Mouse (Mus musculus): ENCODE data around the gene Oprm1.
"Not testable (repeated sequence)": the region's sequence is repeated elsewhere in the genome, so short reads cannot be mapped to it uniquely, and the experiment has no call there.

Gene Oprm1

DNA sequence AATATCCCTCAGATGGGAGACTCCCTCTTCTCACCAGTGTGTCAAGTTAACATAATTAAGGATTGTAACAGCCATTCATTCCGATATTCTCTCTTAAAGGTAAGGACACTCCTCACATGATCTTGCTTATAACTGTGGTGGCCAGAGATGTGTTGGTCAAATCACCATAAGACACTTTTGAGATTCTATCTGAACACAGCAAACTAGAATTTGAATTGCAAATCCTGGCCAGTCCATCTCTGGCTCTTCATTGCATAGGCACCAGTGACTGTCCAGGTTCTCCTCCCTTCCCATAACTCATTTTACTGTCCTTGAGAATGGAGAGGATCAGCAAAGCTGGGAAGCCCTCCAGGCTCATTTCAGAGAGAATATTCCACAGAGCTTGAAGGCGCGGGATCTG, at the start of gene Oprm1:
Oprm1 (plus strand) TSS at position 301 of the 400 bp plus-strand sequence.
- no peak for DNase-seq

DNA sequence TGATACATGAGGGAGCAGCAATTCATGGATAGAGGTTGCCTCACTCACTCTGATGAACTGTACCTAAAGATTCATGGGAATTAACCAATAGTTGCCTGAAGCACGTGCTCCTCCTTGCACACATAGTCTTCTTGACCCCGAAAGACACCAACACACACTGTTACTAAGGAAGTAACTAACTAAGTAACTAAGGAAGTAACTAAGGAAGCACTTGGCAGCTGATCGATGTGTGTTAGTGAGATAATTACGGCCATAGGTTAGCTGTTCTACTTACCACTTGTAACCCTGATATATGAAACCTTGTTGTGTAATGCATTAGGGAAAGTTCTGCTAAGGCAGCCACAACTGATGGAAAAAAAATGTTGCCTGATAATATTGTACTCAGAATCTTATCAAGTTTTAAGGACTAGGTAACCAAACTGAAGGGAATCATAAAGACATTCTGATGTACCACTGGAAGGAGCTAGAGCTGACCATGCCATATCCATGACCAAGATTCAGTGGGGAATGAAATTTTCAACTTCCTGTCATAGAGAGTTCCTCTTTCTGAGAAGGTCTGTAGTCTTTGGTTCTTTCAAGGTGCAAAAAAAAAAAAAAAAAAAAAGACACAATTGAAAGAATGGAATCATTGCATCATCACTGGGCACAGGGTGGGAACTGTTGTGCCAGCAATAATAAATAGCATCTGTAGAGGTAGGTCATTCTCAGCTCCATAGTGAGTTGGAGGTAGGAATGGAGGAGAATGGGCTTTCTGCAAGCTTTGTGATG, 40.9 kb upstream of the Oprm1 start:
- no peak for DNase-seq

DNA sequence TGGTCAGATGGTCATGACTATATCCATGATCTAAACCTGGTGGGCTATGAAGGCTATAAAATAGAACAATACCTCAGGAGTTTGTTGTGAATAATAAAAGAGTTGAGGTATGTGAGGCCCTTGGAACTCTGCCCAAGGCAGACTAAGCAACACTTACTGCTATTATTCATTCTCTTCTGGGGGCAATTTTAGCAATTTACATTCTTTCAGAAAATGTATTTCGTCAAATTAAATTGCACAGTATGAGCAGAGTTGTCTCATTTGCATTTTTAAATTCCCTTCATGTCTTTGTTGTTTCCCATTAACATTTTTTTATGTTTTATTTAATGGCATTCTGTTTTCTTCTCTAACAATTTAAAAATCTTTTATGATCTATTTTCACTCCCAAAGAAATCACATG, 34.5 kb upstream of the Oprm1 start:
- no peak for DNase-seq

DNA sequence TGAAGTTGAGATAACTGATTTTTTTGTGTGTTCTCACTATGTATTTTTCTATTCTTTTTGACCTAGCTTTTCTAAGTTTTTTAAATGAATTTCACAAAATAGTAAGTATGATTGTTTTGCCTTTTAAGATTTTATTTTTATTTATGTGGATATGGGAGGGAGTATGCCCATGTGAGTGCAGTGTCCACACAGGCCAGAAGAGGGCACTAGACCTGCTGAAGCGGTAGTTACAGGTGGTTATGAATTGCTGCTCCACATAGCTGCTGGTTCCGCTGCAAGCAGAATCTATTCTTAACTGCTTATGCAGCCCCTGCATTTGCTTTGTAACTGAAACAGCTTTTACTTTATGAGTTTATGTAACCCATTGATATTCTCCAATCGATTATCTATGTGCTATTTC, 29.8 kb upstream of the Oprm1 start:
- peak; percentile 11 for DNase-seq

DNA sequence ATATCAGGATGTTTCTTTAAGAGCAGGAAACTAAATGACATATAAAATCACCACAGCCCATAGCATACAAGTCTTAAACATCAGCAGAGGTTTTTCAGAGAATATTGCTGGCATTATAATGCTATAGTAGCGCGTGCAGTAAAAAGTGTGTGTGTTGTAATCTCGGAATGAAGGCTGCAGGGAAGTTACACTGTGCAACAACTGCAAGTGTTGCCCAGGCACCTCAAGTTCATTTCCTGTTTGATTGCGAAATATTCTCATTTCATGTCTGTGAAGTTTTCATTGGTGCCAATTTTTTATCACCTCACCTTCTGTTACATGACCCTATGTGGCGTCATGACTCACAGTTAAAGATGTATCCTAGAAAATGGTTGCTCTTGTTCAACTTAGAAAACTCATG, 4.9 kb upstream of the Oprm1 start:
- no peak for DNase-seq

DNA sequence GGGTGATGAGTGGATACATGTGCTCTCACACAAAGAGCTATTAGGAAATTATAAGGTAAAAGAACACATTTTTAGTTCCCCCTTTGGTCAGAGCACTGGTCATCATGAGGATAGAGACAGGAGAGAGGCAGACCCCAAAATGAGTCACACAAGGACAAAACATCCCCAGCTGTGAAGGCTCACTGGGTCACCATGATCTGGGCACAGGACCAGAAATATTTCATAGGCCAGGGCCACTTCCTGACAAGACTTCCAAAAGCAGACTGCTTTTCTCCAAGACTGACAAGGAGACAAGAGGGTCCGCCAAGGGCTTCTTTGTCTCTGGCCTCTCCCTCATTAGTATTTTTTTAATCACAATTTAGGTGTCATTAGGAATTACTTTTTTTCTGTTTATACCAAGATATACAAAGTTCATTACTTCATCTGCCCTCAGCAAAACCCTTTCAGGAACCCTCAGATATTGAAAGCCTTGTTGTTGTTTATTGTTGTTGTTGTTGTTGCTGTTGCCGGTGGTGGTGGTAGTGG, 3.0 kb downstream of the Oprm1 start, which contains the start of gene Gm10945:
Gm10945 (minus strand) TSS at position 475 of the 525 bp plus-strand sequence.
- no peak for DNase-seq

DNA sequence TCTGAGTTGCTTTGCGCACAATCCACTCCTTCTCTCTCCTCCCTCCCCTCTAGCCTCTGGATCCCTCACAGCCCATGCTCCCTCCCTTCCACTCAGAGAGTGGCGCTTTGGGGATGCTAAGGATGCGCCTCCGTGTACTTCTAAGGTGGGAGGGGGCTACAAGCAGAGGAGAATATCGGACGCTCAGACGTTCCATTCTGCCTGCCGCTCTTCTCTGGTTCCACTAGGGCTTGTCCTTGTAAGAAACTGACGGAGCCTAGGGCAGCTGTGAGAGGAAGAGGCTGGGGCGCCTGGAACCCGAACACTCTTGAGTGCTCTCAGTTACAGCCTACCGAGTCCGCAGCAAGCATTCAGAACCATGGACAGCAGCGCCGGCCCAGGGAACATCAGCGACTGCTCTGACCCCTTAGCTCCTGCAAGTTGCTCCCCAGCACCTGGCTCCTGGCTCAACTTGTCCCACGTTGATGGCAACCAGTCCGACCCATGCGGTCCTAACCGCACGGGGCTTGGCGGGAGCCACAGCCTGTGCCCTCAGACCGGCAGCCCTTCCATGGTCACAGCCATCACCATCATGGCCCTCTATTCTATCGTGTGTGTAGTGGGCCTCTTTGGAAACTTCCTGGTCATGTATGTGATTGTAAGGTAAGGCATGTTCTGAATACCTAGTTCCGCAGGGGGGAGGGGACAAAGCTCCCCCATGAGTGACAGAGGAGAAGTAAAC, 30.4 kb downstream of the Oprm1 start:
- DNase-seq = peak; percentile 28

DNA sequence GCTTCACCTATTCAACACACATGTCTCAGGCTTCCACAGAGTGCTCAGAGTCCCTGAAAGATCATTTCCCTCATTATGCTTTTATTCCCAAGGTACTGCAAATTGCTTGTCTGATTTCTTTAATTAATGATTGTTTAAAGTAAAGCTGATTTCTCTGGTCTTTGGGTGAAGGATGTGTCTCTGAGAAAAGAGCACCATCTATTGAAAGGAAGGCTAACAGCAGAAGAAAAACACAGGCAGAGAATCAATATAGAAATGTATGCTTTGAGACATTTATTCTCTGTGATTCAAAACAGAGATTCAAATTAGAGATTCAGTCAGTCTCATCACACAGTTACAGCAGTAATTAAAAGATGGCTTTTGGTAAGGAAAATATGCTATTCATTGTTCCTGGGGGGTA, 31.9 kb downstream of the Oprm1 start:
- no peak for DNase-seq

DNA sequence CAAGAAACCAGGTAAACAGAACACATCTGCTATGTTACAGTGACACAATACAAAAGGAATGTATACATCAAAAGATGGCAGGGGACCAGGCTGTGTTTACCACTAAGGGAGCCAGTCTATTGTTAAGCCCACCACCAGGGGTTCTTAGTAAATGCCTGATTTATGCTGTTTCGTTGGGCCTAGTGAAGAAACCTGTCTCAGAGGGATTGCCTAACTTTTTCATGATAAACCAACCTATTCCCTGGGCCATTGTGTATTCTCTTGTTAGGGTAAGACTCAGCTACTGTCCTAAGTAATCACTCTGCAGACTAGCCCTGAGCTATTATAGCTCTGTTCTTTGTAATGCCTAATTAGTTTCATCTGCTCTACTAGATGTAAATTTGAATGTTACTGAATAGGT, 62.3 kb downstream of the Oprm1 start:
- no peak for DNase-seq

DNA sequence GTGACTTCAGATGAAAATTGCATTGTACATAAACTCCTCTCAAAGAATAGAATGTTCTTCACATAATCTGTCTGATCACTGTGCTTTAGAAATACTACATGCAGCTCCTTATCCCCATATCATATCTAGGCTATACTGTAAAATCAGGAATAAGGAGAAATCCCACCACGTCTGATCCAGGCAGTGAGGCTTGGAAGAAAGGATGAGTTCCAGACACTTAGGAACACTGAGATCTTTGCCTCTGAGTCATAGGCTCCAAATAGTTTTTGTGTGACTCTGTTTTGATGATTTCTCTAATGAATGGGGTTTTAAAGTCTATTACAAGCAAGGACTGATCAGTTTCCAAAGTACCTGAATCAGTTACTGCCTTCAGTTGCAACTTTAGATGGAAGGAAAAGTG, 83.9 kb downstream of the Oprm1 start:
- no peak for DNase-seq

DNA sequence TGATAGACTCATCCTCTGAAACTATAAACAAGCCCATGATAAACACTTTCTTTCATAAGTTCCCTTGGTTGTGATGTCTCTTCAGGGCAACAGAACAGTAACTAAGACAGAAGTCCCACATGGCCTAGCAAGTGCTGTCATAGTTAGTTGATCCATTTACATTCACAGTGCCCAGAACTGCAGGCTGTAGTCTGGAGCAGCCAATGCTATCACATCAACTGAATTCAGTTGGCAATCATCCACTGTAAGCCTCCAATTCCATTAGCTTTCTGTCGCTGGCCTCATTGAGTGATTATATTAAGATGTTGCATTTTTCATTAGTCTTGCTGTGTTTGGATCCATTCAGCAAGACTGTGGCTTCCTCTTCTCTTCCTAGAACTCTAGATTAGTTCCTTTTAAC, 88.0 kb downstream of the Oprm1 start:
- no peak for DNase-seq

DNA sequence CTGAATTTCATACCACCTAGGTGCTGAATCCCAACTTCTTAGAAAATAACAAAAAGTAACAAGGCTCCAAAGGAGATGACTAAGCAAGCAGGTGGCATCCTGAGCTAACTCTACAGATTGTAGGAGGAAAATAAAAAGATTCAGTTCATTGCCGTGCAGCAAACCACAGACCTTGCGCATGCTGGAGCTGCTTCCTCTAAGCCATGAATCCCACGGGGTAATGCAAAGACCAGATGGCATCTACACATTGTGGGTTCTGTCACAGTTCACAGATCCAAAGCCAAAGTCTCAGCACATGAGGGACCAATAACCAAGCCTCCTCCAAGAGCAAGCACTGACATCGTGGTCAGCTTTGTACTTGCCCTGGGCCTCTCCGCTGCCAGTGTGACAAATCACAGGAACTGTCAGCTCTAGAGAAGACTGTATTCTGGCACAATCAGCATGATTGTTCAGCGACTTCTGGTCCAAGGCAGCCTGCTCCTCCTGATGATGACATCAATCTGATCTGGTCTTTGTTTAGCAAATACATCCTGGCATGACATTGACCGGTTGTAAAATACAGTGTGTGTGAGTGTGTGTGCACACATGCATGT, 90.0 kb downstream of the Oprm1 start:
- no peak for DNase-seq

DNA sequence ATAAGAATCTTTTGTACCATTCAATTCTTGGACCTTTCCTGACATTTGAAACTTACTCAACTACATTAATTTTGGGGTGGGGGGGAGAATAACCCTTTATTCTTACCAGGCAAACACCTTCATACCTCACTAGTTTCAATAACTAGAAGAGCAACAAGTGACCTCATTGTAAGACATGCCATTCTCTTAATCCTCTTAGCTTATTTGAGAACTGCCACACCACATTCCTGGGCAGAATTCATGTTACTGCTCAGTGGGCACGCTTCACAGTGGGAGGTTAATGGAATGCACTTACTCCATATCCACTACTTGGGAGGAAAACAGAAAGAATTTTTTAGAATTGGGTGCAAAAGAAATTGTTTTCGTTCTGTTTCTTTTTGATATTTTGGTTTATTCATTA, 90.5 kb downstream of the Oprm1 start:
- DNase-seq = no peak

DNA sequence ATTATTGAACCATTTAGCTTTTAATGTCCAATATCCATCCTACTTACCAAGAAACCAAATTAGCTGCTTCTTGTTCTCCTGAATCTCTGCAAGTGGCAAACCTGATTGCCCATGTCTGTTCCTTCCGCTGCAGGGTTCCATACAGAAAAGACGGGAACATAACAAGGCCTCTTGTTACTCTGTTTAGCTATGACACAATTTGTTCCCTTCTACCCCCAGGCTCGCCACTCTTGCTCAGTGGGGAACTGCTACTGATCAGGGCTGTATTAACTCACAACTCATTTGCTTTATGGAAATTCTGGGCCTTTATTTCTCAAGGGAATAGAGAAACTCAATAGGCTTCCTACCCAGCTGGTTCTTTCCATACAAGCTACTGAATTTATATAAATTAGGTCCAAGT, 97.5 kb downstream of the Oprm1 start:
- no peak for DNase-seq

DNA sequence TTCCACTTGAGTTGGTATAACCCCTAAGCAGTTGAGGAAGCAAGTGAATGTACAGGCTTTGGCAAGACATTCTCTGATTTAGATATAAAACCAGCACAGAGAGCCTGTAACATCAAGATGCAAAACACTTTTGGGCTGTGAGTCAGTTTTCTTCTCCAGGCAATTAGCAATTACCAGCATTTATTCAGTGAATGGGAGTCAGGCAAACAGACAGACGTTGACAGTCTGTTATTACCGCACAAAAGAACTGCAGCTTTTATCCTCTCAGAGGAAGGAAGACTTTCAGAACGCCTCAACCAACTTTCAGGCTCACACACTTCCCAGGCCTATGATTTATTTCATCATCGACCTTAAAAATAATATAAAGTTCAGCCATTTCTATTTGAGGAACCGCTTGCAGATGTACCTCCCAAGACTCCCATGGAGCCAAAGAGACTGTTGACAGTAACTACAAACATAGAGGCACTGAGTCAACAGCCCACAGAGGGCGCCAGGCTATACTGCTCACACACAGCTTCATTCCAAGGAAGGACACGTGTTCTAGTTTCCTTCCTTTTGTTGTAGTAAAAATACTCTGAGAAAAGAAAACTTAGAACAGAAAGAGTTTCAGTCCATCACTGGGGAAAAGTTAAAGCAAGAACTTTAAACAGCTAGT, 113.2 kb downstream of the Oprm1 start:
- DNase-seq = no peak

DNA sequence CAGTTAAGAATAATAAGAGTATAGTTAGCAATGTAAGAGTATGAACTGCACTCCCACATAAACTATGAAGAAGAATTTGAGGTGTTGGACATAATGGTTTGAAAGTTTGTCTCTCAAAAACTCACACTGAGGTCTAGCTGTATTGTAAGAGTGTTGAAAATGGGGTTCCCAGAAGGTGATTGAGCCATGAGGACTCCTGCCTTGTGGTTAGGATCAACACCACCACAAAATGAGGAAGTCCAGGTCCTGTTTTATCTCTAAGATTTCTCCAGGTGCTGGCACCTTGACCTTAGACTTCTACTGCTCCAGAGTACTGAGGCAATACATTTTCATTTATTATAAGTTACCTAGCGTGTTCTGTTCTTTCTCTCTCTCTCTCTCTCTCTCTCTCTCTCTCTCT, 115.6 kb downstream of the Oprm1 start:
- no peak for DNase-seq

DNA sequence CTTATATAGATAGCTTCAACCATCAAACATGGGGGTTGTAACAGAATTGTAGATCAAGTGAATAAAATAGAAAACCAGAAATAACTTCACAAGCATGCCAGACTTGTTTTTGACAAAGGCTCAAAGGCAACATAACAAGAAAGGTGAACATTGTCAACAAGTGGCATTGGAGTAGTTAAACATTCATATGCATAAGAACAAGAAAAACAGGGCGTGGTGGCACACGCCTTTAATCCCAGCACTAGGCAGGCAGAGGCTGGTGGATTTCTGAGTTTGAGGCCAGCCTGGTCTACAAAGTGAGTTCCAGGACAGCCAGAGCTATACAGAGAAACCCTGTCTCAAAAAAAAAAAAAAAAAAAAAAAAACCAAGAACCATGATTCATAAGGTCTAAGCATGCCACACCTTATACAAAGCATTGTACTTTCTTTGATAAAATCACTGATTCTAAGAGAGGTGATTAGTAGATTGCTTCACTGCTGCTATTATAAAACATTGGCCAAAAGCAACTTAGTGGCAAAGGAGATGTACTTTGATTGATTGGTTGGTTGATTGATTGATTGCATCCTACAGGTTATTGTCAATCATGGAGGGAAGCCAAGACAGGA, 120.1 kb downstream of the Oprm1 start:
- DNase-seq = no peak

DNA sequence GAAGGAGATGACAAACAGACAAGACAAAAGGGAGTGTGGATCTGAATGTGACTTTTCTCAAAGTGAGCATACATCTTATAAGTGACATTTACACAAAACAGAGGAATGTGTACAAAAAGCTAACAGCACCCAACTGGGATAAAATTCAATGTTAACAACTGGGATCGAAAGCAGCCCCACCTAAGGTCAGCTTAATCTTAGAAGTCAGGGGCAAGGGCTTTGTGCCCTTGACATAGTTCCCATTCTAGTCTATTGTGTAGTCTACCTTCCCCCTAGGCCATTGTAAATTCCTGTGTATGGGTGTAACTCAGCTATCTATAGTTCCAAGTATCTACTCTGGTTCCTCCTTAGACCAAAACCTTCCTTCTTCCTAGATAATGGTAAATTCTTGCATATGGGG, 123.7 kb downstream of the Oprm1 start:
- DNase-seq = not testable (repeated sequence)

DNA sequence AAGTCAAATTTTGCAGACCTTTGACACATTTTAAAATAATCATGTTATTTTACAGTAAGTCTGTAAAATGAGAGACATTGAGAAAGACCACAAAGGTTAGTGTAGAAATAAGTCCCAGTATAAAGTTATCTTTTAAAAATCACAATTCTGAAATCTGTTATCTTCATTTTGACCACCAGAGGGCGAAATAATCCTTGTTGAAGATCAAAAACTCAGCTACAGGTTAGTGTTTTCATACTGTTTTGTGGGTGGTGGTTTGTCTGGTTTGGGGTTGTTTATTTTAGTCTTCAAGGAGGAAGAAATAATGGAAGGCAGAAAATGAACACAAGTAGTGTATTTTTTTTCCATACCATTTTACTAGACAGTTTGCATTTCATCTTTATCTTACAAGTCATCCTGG, 127.2 kb downstream of the Oprm1 start:
- DNase-seq = no peak

DNA sequence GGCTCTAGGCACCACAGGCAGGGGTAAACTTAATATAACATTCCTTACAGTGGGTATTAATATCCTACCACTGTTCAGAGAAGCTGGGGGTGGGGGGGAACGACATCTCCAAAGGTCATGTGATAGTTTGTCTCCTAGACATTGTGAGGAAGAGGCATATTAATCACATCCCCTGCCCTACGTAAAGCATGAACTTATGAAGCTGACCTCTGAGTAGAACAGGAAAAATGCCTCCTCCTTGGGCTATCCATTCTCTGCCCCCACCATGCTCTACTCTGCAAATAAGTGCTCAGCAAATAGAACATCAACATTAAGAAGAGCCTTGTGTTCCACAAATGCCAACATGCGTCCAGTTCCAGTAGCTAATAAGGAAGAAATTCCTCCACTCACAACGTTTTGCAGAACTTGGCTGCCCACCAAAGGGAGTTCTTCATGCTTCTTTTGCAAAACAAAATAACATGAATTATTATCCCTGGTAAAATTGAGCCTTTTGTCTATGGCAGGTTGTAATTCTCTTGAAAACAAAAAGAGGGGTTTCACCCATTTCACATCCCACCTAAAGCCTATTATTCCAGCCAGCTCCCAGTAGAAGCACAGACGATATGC, 131.4 kb downstream of the Oprm1 start:
- no peak for DNase-seq

DNA sequence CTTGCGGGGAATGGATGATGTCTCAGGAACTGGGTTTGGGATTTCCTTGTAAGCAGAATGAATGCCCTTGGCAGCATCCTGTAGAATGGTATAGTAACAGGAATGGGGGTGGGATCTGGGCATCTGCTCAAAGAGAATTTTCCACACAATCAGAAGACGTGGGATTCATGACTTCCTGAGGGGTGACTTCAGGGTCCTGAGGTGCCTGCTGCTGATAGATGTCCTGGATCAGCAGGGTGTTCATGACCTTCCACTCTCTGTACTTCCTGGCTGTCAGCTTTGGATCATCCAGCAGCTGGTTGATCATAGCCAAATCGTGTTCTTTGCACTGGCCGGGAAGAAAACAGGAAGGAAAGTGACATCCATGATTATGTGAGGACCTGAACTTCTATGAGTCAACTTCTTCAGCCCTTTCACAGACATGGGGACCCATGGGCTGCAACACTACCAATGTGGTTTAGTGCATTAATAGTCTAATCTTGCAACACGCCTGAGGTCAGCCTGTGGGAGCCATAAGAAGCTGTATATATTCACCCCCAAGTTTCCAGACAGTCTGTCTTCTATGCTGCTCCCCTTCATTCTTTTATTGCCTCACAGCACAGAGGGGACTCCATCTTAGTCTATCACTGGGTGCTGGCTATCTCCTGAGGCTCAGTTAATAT, 132.2 kb downstream of the Oprm1 start:
- no peak for DNase-seq

DNA sequence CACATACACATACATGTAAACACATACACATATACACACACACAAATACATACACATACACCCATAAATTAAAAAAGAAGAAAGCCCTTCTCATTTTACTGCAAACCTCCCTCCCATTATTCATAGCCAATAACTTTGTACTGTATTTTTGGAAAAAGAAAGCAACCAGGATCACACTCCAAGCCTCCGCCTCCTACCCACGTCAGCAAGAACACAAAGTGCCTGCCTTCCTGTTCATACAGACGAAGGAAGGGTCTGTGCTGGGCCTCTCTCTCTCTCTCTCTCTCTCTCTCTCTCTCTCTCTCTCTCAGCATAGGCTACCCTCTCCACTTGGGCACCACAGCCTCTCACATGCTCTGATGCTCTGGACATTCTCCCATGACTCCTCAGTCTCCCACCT, 137.5 kb downstream of the Oprm1 start:
- no peak for DNase-seq
